Mouse (Mus musculus) cerebellum, postnatal 10 days (tissue): ENCODE data around the gene Asb17.

Experiments
- DNase-seq, 2 experiments: peaks; one replicate each; pipeline ENCODE4 v3.0.0; 2021; ENCODE audit warnings: mixed read lengths in 2 of 2

Asb17 gene

DNA sequence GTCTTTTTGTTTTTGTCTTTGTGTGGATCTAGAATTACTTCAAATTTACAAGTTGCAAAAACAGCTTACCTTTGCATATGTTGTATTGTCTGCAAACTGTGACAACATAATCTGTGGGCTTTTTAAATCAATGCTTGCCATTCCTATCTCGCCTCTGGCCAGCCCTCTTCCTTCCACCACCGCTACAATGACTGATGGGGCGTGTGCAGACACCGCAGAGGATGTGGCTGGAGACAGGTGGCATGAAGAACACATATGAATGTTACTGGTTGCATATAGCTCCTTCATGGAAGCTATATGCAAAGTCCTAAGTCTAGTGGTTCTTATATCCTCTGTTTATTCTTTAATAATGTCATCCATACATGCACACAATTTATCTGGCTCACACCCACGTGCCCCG lies 53.2 kb downstream of the Asb17 start:
- DNase-seq, result no peak

DNA sequence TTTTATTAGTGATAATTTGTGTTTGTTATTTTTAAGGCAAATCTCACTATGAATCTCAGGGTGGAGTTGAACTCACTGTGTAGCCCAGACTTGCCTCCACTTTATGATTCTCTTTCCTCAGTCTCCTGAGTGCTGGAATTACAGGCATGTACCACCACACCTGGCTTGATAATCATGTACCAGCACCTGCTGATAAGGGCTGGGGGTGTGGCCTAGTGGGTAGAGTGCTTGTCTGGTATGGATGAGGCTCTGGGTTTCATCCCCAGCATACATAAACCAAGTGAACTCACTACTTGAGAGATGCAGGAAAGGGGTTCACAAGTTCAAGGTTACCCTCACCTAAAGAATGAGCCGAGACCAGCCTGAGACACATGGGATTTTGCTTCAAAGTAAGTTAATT lies 57.9 kb downstream of the Asb17 start:
- DNase-seq, result no peak

DNA sequence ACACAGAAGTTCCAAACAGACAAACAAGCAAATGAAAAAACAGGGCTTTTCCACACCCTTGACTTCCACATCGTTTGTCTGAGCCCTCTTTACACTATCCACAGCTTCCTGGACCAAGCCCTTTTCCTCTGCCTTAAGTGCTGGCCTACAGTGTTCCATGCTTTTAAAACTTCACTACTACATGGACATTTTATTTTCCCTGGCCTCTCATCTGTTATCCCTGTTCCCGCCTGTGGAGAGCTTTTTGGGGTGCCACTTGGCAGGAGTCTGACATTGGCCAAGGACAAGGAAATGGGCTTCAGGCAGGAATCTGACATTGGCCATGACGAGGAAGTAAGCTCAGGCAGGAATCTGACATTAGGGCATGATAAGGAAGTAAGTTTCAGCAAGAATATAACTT lies 58.6 kb downstream of the Asb17 start:
- DNase-seq, result no peak

DNA sequence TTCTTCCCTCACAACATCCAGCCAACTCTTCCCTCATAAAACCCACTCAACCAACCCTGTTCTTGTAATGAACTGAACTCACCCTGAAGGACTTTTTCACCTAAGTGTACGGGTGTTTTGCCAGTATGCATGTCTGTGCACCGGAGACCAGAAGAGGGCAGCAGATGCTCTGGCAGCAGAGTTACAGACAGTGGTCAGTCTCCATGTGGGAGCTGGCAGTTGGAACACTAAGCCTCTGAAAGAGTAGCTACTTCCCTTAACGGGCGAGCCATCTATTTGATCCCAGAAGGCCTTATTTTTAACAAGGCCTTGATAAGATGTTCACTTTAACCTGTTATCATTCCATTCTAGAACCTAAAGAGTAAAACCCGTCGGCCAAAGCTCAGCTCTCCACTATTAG lies 60.6 kb downstream of the Asb17 start:
- DNase-seq, result peak; percentile 80 to 81
